Mouse (Mus musculus) midbrain, embryonic 10.5 days (tissue): ENCODE data around the gene Cxcl17. TPM values are rescaled to one million over a fixed set of nuclear protein-coding genes. Genes with fewer than 3 reads are reported as not detected.

ENCODE experiments used
- DNase-seq: peaks from one replicate; pipeline ENCODE4 v3.0.0-alpha.2; 2017; ENCODE audit warnings: low spot score
- H3K27ac ChIP-seq: fragments of 300-500 bp; sonication (generic); replicated peaks from 2 replicates; pipeline ENCODE4 v1.5.1; 2016; ENCODE audit warnings: mild to moderate bottlenecking
- H3K27me3 ChIP-seq: fragments of 300-500 bp; sonication (generic); 2 replicates; pipeline ENCODE4 v1.6.1; 2016; ENCODE audit warnings: low read depth, mild to moderate bottlenecking; ENCODE audit not compliant: poor library complexity, severe bottlenecking
- H3K36me3 ChIP-seq: fragments of 300-500 bp; sonication (generic); 2 replicates; pipeline ENCODE4 v1.6.1; 2016; ENCODE audit warnings: mild to moderate bottlenecking, moderate library complexity
- H3K4me1 ChIP-seq: fragments of 300-500 bp; sonication (generic); 2 replicates; pipeline ENCODE4 v1.6.1; 2016
- H3K4me3 ChIP-seq: fragments of 300-500 bp; sonication (generic); 2 replicates; pipeline ENCODE4 v1.5.1; 2016; ENCODE audit warnings: mild to moderate bottlenecking, moderate library complexity
- H3K9me3 ChIP-seq: fragments of 300-500 bp; sonication (generic); replicated peaks from 2 replicates; pipeline ENCODE4 v1.6.1; 2016; ENCODE audit warnings: mild to moderate bottlenecking
- WGBS: fragments of 180-500 bp; shearing (Covaris S2); methylation state at CpG from one replicate; pipeline ENCODE4 v1.1.7; 2016; 5-methylcytosine and 5-hydroxymethylcytosine counted together
- polyA plus RNA-seq: library from polyadenylated mRNA; unstranded; fragments of >200 nt; fragmentation: Nextera tagmentation; extraction: Ambion mirVana; gene quantifications from 2 replicates; pipeline ENCODE4 v1.2.1, GENCODE M21; 2016

Gene Cxcl17
- polyA plus RNA-seq, 1 experiment from 2014 or later, result 0.37 TPM

DNA sequence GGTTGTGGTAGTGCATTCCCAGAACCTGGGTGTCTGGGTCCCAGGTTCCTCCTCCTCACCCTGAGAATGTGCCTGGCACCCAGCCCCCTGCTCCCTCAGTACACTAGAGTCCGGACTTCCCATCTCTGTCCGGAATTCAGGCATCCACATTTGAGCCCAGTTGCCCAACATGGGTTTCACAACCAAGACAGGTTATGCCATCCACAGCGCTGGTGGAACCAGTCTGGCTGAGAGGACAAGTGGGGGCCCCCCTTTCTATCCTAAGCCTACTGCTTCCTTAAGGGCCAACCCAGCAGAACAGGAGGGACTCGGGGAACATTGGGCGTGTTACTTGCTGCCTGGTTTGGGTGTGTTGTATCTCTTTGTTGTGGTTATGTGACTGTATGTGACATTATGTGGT is 40.2 kb downstream of the Cxcl17 start:
- Histone ChIP-seq H3K9me3 (no peaks in the 10 kb centered on the region), H3K4me1 (peaks cover 19% of the 10 kb centered on the region), H3K4me3 (no peak overlapping the region), H3K27me3 (peaks cover 51% of the 10 kb centered on the region), H3K27ac (no peak overlapping the region), H3K36me3 (no peaks in the 10 kb centered on the region)
- DNase-seq, result no peak
- 92% methylated on average over 5 of the region's 5 CpGs for WGBS

DNA sequence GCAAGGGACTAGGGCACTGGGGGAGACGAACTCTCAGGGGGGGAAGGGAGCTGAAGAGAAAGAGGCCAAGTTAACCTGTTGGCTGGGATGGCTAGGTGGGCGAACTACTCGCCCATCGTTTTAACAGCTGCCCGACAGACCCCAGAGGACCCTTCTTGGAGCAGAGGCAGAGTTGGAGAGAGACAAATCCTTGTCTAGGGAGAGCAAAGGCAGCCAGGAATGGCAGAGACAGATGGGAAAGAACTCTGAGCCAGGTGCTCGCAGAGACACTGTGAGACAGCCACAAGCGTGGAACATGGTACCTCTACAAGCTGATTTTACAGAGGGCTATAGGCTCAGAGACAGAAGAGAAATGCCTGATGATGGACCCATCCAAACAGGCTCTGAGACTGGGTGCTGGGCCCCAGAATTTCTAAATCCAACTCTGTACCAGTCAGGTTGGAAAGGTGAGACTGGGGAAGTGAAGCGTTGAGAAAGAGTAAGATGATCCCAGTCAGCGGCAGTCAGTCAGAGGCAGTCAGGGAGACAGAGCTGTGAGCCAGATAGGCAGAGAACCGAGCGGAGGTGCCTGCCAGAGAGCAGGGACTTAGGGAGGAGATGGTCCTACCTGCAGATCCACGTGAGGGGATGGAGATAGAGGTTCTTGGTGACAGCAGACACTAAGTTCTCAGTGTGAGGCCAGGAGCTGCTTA is 43.5 kb downstream of the Cxcl17 start, which contains the start of gene Cnfn:
Gene Cnfn (minus strand): TSS at position 667 of the 692 bp plus-strand sequence.
- no peak within 1 kb of the TSS for H3K27ac ChIP-seq
- no peaks in the 10 kb centered on the region for H3K9me3 ChIP-seq
- H3K27me3 ChIP-seq, result peaks cover 69% of the 10 kb centered on the region
- H3K4me1 ChIP-seq, result peaks cover 22% of the 10 kb centered on the region
- DNase-seq, result no peak
- 56% methylated on average over 12 of the region's 12 CpGs for WGBS
- H3K36me3 ChIP-seq, result peaks cover 6% of the 10 kb centered on the region
- H3K4me3 ChIP-seq, result no peak within 1 kb of the TSS

DNA sequence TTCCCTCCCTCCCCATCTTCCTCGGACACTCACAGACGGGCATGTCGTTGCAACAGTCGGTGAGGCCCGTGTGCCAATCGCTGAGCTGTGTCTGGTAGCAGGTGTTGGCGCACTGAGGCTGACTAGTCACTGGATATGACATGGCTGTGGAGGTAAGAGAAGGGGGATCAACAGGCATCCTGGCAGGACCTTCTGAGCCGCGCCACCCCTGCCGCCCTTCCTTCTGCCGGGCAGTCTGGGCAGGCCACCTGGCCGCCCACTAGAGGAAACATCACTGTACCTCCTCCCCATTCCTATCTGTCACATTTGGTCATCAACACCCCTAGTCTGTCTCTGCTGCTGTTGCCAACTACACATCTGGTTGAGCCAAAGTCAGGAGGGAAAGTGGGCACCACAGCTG is 44.4 kb downstream of the Cxcl17 start:
- WGBS, result 20% methylated on average over 12 of the region's 12 CpGs
- H3K27me3 ChIP-seq, result peaks cover 71% of the 10 kb centered on the region

DNA sequence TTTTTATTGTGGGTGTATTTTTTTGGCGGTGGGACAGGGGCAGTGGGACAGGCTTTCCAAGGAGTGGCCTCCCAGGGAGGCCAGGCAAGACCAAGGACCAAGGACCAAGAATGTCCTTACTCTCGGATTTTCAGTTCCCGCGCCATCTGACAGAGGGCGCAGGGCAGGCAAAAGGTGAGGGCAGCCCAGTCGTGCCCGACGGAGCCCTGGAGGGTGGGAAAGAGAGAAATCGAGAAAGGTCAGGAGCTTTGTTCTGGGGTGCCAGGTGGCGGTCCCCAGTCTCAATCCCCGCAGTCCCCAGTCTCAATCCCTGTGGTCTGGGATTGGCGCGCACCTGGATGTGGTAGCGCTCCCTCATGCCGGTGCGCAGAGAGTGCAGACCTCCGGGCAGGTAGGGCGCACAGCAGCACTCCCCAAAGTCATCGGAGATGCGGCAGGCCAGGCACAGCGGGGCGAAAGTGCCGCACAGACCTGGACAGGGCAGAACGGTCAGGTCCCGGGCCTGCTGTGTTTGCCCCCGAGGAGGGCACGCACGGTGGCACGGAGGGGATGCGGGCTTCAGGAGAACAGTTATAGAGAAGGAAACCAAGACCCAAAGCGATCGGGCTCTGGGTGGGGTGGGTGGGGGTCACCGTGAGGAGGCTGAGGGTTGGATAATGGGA is 44.9 kb downstream of the Cxcl17 start:
- H3K27me3 ChIP-seq, result peaks cover 71% of the 10 kb centered on the region
- peak overlapping the region; percentile 20; the same call in 1 of the 2 replicates for H3K4me3 ChIP-seq

More for the DNA sequence above, 44.4 kb downstream of the Cxcl17 start:
- no peaks in the 10 kb centered on the region for H3K9me3 ChIP-seq
- peaks cover 22% of the 10 kb centered on the region for H3K4me1 ChIP-seq
- peaks cover 14% of the 10 kb centered on the region for H3K36me3 ChIP-seq
- no peak overlapping the region for H3K4me3 ChIP-seq
- no peak for DNase-seq
- no peak overlapping the region for H3K27ac ChIP-seq

DNA sequence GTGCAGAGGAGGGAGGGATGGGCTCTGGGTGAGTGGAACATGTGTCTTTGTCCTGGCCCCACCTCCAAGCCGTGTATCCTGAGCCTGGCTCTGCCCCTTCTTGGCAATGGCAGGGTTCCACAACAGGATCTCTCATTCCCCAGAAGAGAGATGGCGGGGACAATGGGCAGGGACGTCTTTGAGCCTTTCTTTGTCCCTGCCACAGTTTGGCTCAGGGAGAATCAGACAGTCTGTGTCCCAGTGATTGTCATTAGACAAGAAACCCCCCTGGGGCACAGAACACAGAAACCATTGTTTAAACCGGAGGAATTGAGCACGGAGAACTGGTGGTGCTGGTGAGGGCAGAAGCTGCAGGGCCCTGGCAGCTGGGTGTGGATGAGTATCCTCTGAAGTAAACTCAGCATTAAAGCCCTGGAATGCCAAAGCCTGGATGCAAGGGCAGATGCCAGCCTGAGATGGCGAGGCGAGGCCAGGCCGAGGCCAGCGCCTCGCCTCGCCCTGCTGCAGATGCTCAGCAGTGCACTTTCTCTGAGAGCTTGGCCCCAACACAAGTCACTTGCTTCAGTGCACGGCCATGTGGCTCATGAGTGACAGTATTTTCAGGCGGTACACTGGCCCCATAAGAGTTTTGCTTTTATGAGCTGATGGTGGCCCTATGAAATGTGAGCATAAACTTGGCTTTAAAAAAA is 46.6 kb downstream of the Cxcl17 start:
- 24% methylated on average over 13 of the region's 13 CpGs for WGBS
- no peak for DNase-seq
- peaks cover 22% of the 10 kb centered on the region for H3K4me1 ChIP-seq
- H3K36me3 ChIP-seq, result peaks cover 37% of the 10 kb centered on the region
- H3K27ac ChIP-seq, result peak overlapping the region; percentile 69
- H3K4me3 ChIP-seq, result no peak overlapping the region
- H3K9me3 ChIP-seq, result no peaks in the 10 kb centered on the region
- H3K27me3 ChIP-seq, result peaks cover 69% of the 10 kb centered on the region

More for the DNA sequence above, 44.9 kb downstream of the Cxcl17 start:
- Histone ChIP-seq H3K4me1 (peaks cover 22% of the 10 kb centered on the region), H3K36me3 (peaks cover 20% of the 10 kb centered on the region), H3K9me3 (no peaks in the 10 kb centered on the region), H3K27ac (no peak overlapping the region)
- peak; percentile 35 for DNase-seq
- 2% methylated on average over 33 of the region's 33 CpGs for WGBS

DNA sequence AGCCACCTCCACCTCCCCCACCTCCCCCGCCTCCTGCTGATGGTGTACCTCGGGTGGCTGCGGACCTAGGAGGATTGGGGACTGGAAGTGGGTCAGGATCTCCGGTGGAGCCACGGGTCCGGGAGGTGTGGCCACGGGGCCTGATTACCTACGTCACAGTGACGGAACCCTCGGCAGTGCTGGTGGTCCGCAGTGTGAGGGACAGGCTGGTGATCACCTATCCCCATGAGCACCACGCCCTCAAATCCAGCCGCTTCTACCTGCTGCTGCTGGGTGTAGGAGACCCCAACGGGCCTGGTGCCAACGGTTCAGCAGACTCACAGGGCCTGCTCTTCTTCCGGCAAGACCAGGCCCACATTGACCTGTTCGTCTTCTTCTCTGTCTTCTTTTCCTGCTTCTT is 49.1 kb downstream of the Cxcl17 start:
- H3K9me3 ChIP-seq, result no peaks in the 10 kb centered on the region
- no peak overlapping the region for H3K4me3 ChIP-seq
- no peak for DNase-seq
- peaks cover 61% of the 10 kb centered on the region for H3K36me3 ChIP-seq
- no peak overlapping the region for H3K27ac ChIP-seq
- WGBS, result 94% methylated on average over 17 of the region's 17 CpGs
- H3K27me3 ChIP-seq, result peaks cover 45% of the 10 kb centered on the region
- peaks cover 25% of the 10 kb centered on the region for H3K4me1 ChIP-seq

DNA sequence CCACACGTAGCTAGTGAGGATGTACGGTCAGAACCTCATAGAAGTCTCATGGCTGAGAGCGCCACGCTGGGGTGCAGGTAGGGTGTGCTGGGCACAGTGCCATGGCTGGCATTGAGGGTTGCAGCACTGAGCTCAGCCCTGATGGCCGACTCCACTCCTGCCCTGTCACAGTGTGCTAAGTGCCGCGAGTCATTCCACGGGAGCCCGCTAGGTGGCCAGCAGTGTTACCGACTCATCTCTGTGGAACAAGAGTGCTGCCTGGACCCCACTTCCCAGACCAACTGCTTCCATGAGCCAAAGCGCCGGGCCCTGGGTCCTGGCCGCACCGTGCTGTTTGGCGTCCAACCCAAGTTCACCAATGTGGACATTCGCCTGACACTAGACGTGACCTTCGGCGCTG is 49.5 kb downstream of the Cxcl17 start:
- Histone ChIP-seq H3K4me1 (peaks cover 28% of the 10 kb centered on the region), H3K4me3 (no peak overlapping the region), H3K9me3 (no peaks in the 10 kb centered on the region), H3K27me3 (peaks cover 40% of the 10 kb centered on the region), H3K27ac (no peak overlapping the region), H3K36me3 (peaks cover 66% of the 10 kb centered on the region)
- WGBS, result 91% methylated on average over 19 of the region's 19 CpGs
- no peak for DNase-seq

DNA sequence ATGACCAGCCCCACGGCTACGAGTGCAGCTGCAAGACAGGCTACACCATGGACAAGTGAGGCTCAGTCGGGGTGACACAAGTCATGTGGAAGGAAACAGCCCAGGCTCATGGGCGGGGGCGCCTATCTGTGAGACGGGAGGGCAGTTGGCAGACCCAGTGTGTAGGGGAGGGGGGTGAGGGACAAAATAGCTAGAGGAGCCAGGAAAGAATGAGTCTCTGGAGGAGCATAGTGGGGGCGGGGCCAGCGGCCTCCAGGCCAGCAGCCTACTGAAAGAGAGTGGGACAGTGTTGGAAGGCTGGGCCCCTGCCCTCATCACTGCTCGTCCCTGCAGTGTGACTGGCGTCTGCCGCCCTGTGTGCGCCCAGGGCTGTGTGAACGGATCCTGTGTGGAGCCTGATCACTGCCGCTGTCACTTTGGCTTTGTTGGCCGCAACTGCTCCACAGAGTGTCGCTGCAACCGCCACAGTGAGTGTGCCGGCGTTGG is 53.9 kb downstream of the Cxcl17 start:
- no peaks in the 10 kb centered on the region for H3K9me3 ChIP-seq
- no peak for DNase-seq
- H3K4me3 ChIP-seq, result no peak overlapping the region
- H3K27me3 ChIP-seq, result no peaks in the 10 kb centered on the region
- peak overlapping the region; percentile 52 for H3K27ac ChIP-seq
- H3K4me1 ChIP-seq, result peaks cover 9% of the 10 kb centered on the region
- peaks cover 98% of the 10 kb centered on the region for H3K36me3 ChIP-seq
- WGBS, result 83% methylated on average over 19 of the region's 19 CpGs

Other genes with a start within 250 kb of the Cxcl17 start
- gene Pou2f2, start 233.2 kb downstream of the Cxcl17 start, polyA plus RNA-seq, result 13.6 and 26.5 TPM in 2 replicates
- gene Dedd2, start 192.3 kb downstream of the Cxcl17 start, polyA plus RNA-seq, result 8.4 TPM in 2 replicates
- 2.7 and 2.8 TPM in 2 replicates for gene Zfp526, start 191.5 kb downstream of the Cxcl17 start, polyA plus RNA-seq
- gene Gsk3a, start 175.0 kb downstream of the Cxcl17 start, polyA plus RNA-seq, result 9.3 and 10.5 TPM in 2 replicates
- gene Erf, start 162.1 kb downstream of the Cxcl17 start, polyA plus RNA-seq, result 6.9 and 7.3 TPM in 2 replicates
- gene Cic, start 145.2 kb downstream of the Cxcl17 start, polyA plus RNA-seq, result 18.5 and 21.7 TPM in 2 replicates
- gene Pafah1b3, start 114.9 kb downstream of the Cxcl17 start, polyA plus RNA-seq, result 293 and 325 TPM in 2 replicates
- gene Prr19, start 111.5 kb downstream of the Cxcl17 start, polyA plus RNA-seq, result 1.1 and 1.4 TPM in 2 replicates
- 2.1 and 5.1 TPM in 2 replicates for gene Tmem145, start 106.8 kb downstream of the Cxcl17 start, polyA plus RNA-seq
- gene Megf8, start 95.7 kb downstream of the Cxcl17 start, polyA plus RNA-seq, result 13.9 and 14.9 TPM in 2 replicates
- gene Cnfn, start 43.2 kb downstream of the Cxcl17 start, polyA plus RNA-seq, result not detected in 2 replicates
- gene Lipe, start 14.2 kb downstream of the Cxcl17 start, polyA plus RNA-seq, result 4.7 and 7.0 TPM in 2 replicates
- gene Ceacam1, start 64.7 kb upstream of the Cxcl17 start, polyA plus RNA-seq, result 0.53 and 0.61 TPM in 2 replicates
- gene Ceacam2, start 127.0 kb upstream of the Cxcl17 start, polyA plus RNA-seq, result not detected in 2 replicates
- not detected in 2 replicates for gene Erich4, start 203.0 kb upstream of the Cxcl17 start, polyA plus RNA-seq
- gene Dmac2, start 206.5 kb upstream of the Cxcl17 start, polyA plus RNA-seq, result 22.8 and 24.9 TPM in 2 replicates
- 0.43 and 1.1 TPM in 2 replicates for gene B3gnt8, start 213.8 kb upstream of the Cxcl17 start, polyA plus RNA-seq
- 45.2 and 48.2 TPM in 2 replicates for gene Bckdha, start 246.1 kb upstream of the Cxcl17 start, polyA plus RNA-seq
- 65.0 and 81.4 TPM in 2 replicates for gene Exosc5, start 246.3 kb upstream of the Cxcl17 start, polyA plus RNA-seq